Comparison of ENCODE assay signal across 19 mouse cellular contexts in genomic region chr7:90045208-90045800, GRCm38 (mm10).
A peak's percentile ranks its signal among the peaks of the same experiment; 100 is the strongest.
DNase-seq lines count a peak whose midpoint lies in the region; ATAC-seq and TF ChIP-seq lines count a peak whose summit lies in the region.
"Had no signal": no experiment of that assay in that cellular context is flagged by ENCODE, and none has a peak within 500 bp of the region (broad histone marks: within the 10 kb centered on the region; RNA-seq: fewer than 3 reads in every experiment).

No protein-coding gene starts in this region.

- H3K4me1 ChIP-seq in intestine, embryonic 16.5 days (ENCODE audit: control insufficient read depth, insufficient read depth, low read length) = peaks cover 17% of the 10 kb centered on the region
- peaks cover 14% of the 10 kb centered on the region; the same call in 1 of the 2 replicates for H3K4me1 ChIP-seq in intestine, postnatal 0 days (replicated peaks; ENCODE audit: control insufficient read depth, insufficient read depth, low read length)
- peaks cover 75 to 88% of the 10 kb centered on the region in 2 experiments for H3K4me1 ChIP-seq in liver, embryonic 14.5 days (replicated peaks; ENCODE audit: control insufficient read depth in 2 of 2, insufficient read depth in 2 of 2, low read length in 1 of 2)
- no peaks in the 10 kb centered on the region for H3K4me1 ChIP-seq in forebrain, embryonic 13.5 days
- peaks cover 20% of the 10 kb centered on the region for H3K4me1 ChIP-seq in heart, embryonic 12.5 days (replicated peaks)

- WGBS in intestine, embryonic 16.5 days = 60% methylated on average over 4 of the region's 4 CpGs
- WGBS in intestine, postnatal 0 days = 62% methylated on average over 4 of the region's 4 CpGs
- WGBS in liver, embryonic 14.5 days (ENCODE audit: insufficient replicate concordance) = 62% methylated on average over 4 of the region's 4 CpGs
- WGBS in forebrain, embryonic 13.5 days = 78% methylated on average over 4 of the region's 4 CpGs
- WGBS in heart, embryonic 12.5 days = 84% methylated on average over 4 of the region's 4 CpGs

- no peak for DNase-seq in cerebellum, adult 11 months
- peak; percentile 50 for DNase-seq in NIH3T3 (ENCODE audit: low read depth)
- DNase-seq in liver, embryonic 14.5 days (ENCODE audit: low read depth in 3 of 3, low spot score in 3 of 3) = no peak
- DNase-seq: adrenal gland, adult 2 months; gastrocnemius, postnatal 25 days; kidney, adult 11 months; kidney, postnatal 36 days; thymus, postnatal 4 days had no signal

- no peaks in the 10 kb centered on the region for H3K27me3 ChIP-seq in intestine, embryonic 16.5 days (replicated peaks; ENCODE audit: control insufficient read depth, insufficient read depth, low read length)
- no peaks in the 10 kb centered on the region for H3K27me3 ChIP-seq in intestine, postnatal 0 days (replicated peaks; ENCODE audit: control insufficient read depth, insufficient read depth, low read length)
- H3K27me3 ChIP-seq in liver, embryonic 14.5 days (ENCODE audit: control insufficient read depth, insufficient read depth, low read length) = no peaks in the 10 kb centered on the region
- no peaks in the 10 kb centered on the region for H3K27me3 ChIP-seq in forebrain, embryonic 13.5 days
- no peaks in the 10 kb centered on the region for H3K27me3 ChIP-seq in heart, embryonic 12.5 days (replicated peaks)
- H3K27me3 ChIP-seq: embryonic facial prominence, embryonic 13.5 days; hindbrain, embryonic 15.5 days; limb, embryonic 12.5 days; midbrain, embryonic 13.5 days; neural tube, embryonic 15.5 days had no signal

- no peak for TF ChIP-seq EP300 in liver, embryonic 14.5 days (IDR thresholded peaks at IDR 0.05; ENCODE audit: low read depth)

- H3K4me2 ChIP-seq in intestine, embryonic 16.5 days (ENCODE audit: low read depth, low read length) = no peak overlapping the region
- no peak overlapping the region for H3K4me2 ChIP-seq in intestine, postnatal 0 days (replicated peaks; ENCODE audit: low read depth)
- H3K4me2 ChIP-seq in liver, embryonic 14.5 days (ENCODE audit: low read depth) = peak overlapping the region; percentile 56
- H3K4me2 ChIP-seq in forebrain, embryonic 13.5 days = no peak overlapping the region
- no peak overlapping the region for H3K4me2 ChIP-seq in heart, embryonic 12.5 days
- H3K4me2 ChIP-seq: embryonic facial prominence, embryonic 13.5 days; heart, embryonic 11.5 days; hindbrain, embryonic 15.5 days; limb, embryonic 12.5 days; midbrain, embryonic 13.5 days; neural tube, embryonic 15.5 days had no signal

- no peak overlapping the region for H3K9ac ChIP-seq in intestine, embryonic 16.5 days (ENCODE audit: low read depth, low read length)
- H3K9ac ChIP-seq in intestine, postnatal 0 days (ENCODE audit: low read depth, low read length) = no peak overlapping the region
- peak overlapping the region; percentile 46 for H3K9ac ChIP-seq in liver, embryonic 14.5 days (replicated peaks)
- H3K9ac ChIP-seq in forebrain, embryonic 13.5 days = no peak overlapping the region
- no peak overlapping the region for H3K9ac ChIP-seq in heart, embryonic 12.5 days
- H3K9ac ChIP-seq: embryonic facial prominence, embryonic 13.5 days; hindbrain, embryonic 15.5 days; limb, embryonic 12.5 days; midbrain, embryonic 13.5 days; neural tube, embryonic 15.5 days had no signal

- no peak overlapping the region for H3K4me3 ChIP-seq in intestine, embryonic 16.5 days (ENCODE audit: low read length)
- no peak overlapping the region for H3K4me3 ChIP-seq in intestine, postnatal 0 days (ENCODE audit: low read depth, low read length)
- H3K4me3 ChIP-seq in liver, embryonic 14.5 days (ENCODE audit: insufficient read depth in 1 of 2, low read depth in 2 of 2, low read length in 2 of 2) = peak overlapping the region; percentile 16 to 35
- no peak overlapping the region for H3K4me3 ChIP-seq in forebrain, embryonic 13.5 days
- no peak overlapping the region for H3K4me3 ChIP-seq in heart, embryonic 12.5 days
- H3K4me3 ChIP-seq: embryonic facial prominence, embryonic 13.5 days; hindbrain, embryonic 15.5 days; limb, embryonic 12.5 days; midbrain, embryonic 13.5 days; neural tube, embryonic 15.5 days had no signal

- 0 out of 2 replicates have a peak overlapping the region, but pooled peaks have one; percentile 23 for H3K27ac ChIP-seq in intestine, embryonic 16.5 days (ENCODE audit: low read length)
- no peak overlapping the region for H3K27ac ChIP-seq in intestine, postnatal 0 days (ENCODE audit: low read depth, low read length)
- H3K27ac ChIP-seq in liver, embryonic 14.5 days = peak overlapping the region; percentile 25; the same call in 1 of the 2 replicates
- H3K27ac ChIP-seq in forebrain, embryonic 13.5 days = no peak overlapping the region
- H3K27ac ChIP-seq in heart, embryonic 12.5 days (ENCODE audit: poor library complexity, severe bottlenecking) = no peak overlapping the region
- H3K27ac ChIP-seq: embryonic facial prominence, embryonic 13.5 days; hindbrain, embryonic 15.5 days; limb, embryonic 12.5 days; midbrain, embryonic 13.5 days; neural tube, embryonic 15.5 days had no signal

- TF ChIP-seq CTCF in intestine, postnatal 0 days (IDR thresholded peaks at IDR 0.05; ENCODE audit: low read depth) = no peak
- no peak for TF ChIP-seq CTCF in liver, embryonic 14.5 days (IDR thresholded peaks at IDR 0.05; ENCODE audit: low read depth)

- ATAC-seq in cerebellum, adult (ENCODE audit: insufficient number of reproducible peaks, low FRiP score, low TSS enrichment) = 0 out of 2 replicates have a peak, but pooled peaks have one; percentile 42
- peak; percentile 33; the same call in 1 of the 2 replicates for ATAC-seq in intestine, embryonic 16.5 days
- no peak for ATAC-seq in intestine, postnatal 0 days
- no peak for ATAC-seq in liver, embryonic 14.5 days (ENCODE audit: insufficient read depth)
- no peak for ATAC-seq in forebrain, embryonic 13.5 days
- no peak for ATAC-seq in heart, embryonic 12.5 days (ENCODE audit: insufficient number of reproducible peaks, low FRiP score)
- ATAC-seq: midbrain, embryonic 13.5 days had no signal

- H3K9me3 ChIP-seq in intestine, embryonic 16.5 days (ENCODE audit: control insufficient read depth, low read length) = no peaks in the 10 kb centered on the region
- no peaks in the 10 kb centered on the region for H3K9me3 ChIP-seq in intestine, postnatal 0 days (ENCODE audit: control insufficient read depth)
- H3K9me3 ChIP-seq in liver, embryonic 14.5 days (ENCODE audit: control insufficient read depth, low read length) = no peaks in the 10 kb centered on the region
- no peaks in the 10 kb centered on the region for H3K9me3 ChIP-seq in forebrain, embryonic 13.5 days (replicated peaks)
- H3K9me3 ChIP-seq in heart, embryonic 12.5 days (replicated peaks) = no peaks in the 10 kb centered on the region
- H3K9me3 ChIP-seq: hindbrain, embryonic 15.5 days; limb, embryonic 12.5 days; midbrain, embryonic 13.5 days; neural tube, embryonic 15.5 days had no signal

- H3K36me3 ChIP-seq in intestine, embryonic 16.5 days (ENCODE audit: control insufficient read depth, insufficient read depth, low read length) = no peaks in the 10 kb centered on the region
- H3K36me3 ChIP-seq in intestine, postnatal 0 days (ENCODE audit: control insufficient read depth, insufficient read depth) = no peaks in the 10 kb centered on the region
- no peaks in the 10 kb centered on the region for H3K36me3 ChIP-seq in liver, embryonic 14.5 days (replicated peaks; ENCODE audit: control insufficient read depth, insufficient read depth, low read depth)
- no peaks in the 10 kb centered on the region for H3K36me3 ChIP-seq in forebrain, embryonic 13.5 days (ENCODE audit: poor library complexity, severe bottlenecking)
- no peaks in the 10 kb centered on the region for H3K36me3 ChIP-seq in heart, embryonic 12.5 days
- H3K36me3 ChIP-seq: embryonic facial prominence, embryonic 13.5 days; hindbrain, embryonic 15.5 days; limb, embryonic 12.5 days; midbrain, embryonic 13.5 days; neural tube, embryonic 15.5 days had no signal

Comparison
In these comparisons a context has a peak if more than half of its experiments do, and no peak if none do; other contexts are left out.
1. ATAC-seq: peak in cerebellum, adult (single experiment) and intestine, embryonic 16.5 days (single experiment); none in intestine, postnatal 0 days (single experiment), liver, embryonic 14.5 days (single experiment), forebrain, embryonic 13.5 days (single experiment) and heart, embryonic 12.5 days (single experiment).
2. H3K27ac ChIP-seq: peak in intestine, embryonic 16.5 days (single experiment) and liver, embryonic 14.5 days (single experiment); none in intestine, postnatal 0 days (single experiment), forebrain, embryonic 13.5 days (single experiment) and heart, embryonic 12.5 days (single experiment).
3. H3K4me3 ChIP-seq: peak in liver, embryonic 14.5 days (2 of 2); none in intestine, embryonic 16.5 days (single experiment), intestine, postnatal 0 days (single experiment), forebrain, embryonic 13.5 days (single experiment) and heart, embryonic 12.5 days (single experiment).